Mouse (Mus musculus): ENCODE measurements around the gene Tmem259.

- TF ChIP-seq CTCF (conservative IDR thresholded peaks at IDR 0.05; ENCODE audit: insufficient read depth, insufficient read length, low read depth, low read length) (0 out of 2 replicates have a peak, but pooled peaks have one; percentile 9), POLR2A (IDR thresholded peaks at IDR 0.05; ENCODE audit: low read depth, low read length) (no peak)
Observed at GRCm38 (mm10) chr10:80020603-80021319, 36.6 kb upstream of the Tmem259 start.
